Mouse (Mus musculus): Measurements from ENCODE around the gene Abcf1. TPM values are rescaled to one million over a fixed set of nuclear protein-coding genes. Genes with fewer than 3 reads are reported as not detected.
"Not testable (repeated sequence)": the region's sequence is repeated elsewhere in the genome, so short reads cannot be mapped to it uniquely, and the experiment has no call there.

Gene Abcf1
- 10 to 100 TPM; 65.2 TPM for total RNA-seq (2021)
- long read RNA-seq, experiment 1, transcript Abcf1-205 (4 exons, 855 nt), result minor isoform, 23 of 166 reads
- long read RNA-seq, experiment 1, transcript Abcf1-201 (23 exons, 3,161 nt), result major isoform, 118 of 166 reads
- long read RNA-seq, experiment 1, partial matches to known transcripts, result 15 of 166 reads
- long read RNA-seq, experiment 1, other reads (novel, unspliced or antisense), result 10 of 166 reads
- long read RNA-seq, experiment 2, transcript Abcf1-205 (4 exons, 855 nt), result minor isoform, 11 of 146 reads
- long read RNA-seq, experiment 2, transcript Abcf1-201 (23 exons, 3,161 nt), result major isoform, 107 of 146 reads
- long read RNA-seq, experiment 2, partial matches to known transcripts, result 15 of 146 reads
- long read RNA-seq, experiment 2, other reads (novel, unspliced or antisense), result 13 of 146 reads

DNA sequence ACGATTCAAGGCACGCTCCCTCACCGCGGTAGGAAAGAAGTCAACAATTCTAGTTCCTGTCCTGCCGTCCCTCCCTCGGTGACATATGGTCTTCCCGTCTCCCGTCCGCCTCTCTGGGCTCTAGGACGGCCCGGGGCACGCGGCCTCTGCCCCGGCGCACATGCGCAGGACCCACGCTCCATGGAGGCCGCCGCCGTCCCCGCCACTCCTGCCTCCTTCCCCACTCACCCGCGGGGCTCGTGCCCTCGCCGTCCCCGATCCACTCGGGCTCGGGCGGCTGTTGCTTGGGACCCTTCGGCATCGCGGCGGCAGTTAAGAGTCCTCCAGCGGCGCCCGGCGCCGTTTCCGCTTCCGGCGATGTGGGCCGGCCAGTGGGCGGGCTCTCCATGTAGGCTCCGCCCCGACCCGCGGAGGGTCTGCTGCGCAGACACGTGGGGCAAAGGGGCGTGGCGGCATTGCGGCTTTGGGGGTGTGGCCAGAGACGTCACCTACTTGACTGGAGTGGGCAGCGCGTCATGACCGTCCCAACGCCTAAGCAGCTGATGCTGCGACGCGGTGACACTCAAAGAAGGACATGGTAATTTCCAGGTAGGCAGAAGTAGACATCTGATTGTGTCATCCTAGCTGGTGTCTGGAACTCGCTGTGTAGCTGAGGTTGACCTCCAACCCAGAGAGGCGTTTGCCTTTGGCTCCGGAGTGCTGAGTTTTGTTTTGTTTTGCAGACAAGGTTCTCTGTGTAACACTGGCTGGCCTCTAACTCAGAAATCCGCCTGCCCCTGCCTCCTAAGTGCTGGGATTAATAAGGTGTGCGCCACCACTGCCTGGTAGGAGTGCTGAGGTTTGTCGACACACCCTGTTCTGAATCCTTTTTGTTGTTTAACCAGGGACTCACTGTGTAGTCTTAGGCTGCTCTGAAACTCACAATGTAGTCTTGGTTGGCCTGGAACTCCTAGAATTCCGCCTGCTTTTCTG lies at the start of gene Abcf1:
Gene Abcf1, minus strand, starts transcription at position 344 of the 972 bp plus-strand sequence.
- intact Hi-C loops (cut with DNase I), result loop anchor here (10.0 kb wide), 1 partner anchor 135 kb away; the partner anchor contains the start of gene Tubb5
- DNase-seq, result peak; percentile 99 to 100

DNA sequence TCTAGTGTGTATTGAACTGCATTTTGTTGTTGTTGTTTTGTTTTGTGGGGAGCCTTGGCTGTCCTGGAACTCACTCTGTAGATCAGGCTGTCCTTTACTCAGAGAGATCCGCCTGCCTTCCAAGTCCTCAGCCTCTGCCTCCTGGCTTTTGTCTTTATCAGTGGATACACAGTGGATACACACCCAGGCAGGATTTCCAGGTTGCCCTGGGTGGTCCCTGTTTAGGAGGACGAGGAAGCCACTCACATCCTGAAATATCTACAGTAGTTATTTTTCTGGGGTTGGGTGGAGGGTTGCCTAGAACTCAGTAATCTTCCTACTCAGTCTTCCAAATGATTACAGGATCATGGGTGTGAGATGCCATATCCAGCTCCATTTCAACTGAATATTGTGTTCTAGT lies 49.4 kb upstream of the Abcf1 start:
- intact Hi-C loops (cut with DNase I), result no loop called here
- peak in 1 of 2 experiments; percentile 23 for DNase-seq

GRCm38 (mm10) chr17:36017046-36017445 lies 47.5 kb upstream of the Abcf1 start:
- intact Hi-C loops (cut with DNase I), result no loop called here
- DNase-seq, result no peak

DNA sequence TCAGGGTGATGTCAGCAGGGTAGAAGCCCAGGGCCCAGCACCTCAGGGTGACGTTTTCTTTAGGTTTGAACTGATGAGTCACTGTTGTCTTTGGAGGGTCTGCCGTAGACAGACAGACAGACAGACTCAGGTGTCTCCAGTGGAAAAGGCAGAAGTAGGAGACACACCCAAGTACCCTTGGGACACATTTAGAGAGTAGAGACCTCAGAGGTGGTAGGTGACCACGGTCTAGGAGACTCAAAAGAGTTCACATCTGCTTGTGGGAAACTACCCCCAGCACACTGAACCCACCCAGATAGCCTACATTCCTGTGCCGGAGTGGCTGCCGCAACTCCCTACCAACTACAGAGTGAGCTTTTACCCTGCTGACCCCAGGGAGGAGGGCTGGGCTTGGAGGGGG lies 45.4 kb upstream of the Abcf1 start:
- intact Hi-C loops (cut with DNase I), result no loop called here

GRCm38 (mm10) chr17:36004409-36004808 lies 34.8 kb upstream of the Abcf1 start:
- intact Hi-C loops (cut with DNase I); DNase-seq: not testable (repeated sequence)

More for the DNA sequence above, 45.4 kb upstream of the Abcf1 start:
- DNase-seq, result no peak

DNA sequence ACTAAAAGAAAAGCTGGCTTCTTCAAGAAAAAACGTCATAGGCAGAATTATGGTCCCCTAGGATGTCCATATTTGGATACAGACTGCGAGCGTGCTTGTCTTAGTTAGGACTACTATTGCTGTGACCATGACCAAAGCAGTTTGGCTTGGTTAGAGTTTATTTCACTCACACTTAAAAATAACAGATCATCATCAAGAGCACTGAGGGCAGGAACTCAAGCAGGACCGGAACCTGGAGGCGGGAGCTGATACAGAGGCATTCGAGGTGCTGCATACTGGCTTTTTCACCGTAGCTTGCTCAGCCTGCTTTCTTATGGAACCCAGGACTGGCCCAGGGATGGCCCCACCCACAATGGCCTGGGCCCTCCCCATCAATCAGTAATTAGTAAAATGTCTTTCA lies 33.8 kb upstream of the Abcf1 start:
- intact Hi-C loops (cut with DNase I), result no loop called here
- DNase-seq, result no peak

- intact Hi-C loops (cut with DNase I), result no loop called here
- no peak for DNase-seq
These were observed 32.4 kb upstream of the Abcf1 start for GRCm38 (mm10) chr17:36001966-36002365.

DNA sequence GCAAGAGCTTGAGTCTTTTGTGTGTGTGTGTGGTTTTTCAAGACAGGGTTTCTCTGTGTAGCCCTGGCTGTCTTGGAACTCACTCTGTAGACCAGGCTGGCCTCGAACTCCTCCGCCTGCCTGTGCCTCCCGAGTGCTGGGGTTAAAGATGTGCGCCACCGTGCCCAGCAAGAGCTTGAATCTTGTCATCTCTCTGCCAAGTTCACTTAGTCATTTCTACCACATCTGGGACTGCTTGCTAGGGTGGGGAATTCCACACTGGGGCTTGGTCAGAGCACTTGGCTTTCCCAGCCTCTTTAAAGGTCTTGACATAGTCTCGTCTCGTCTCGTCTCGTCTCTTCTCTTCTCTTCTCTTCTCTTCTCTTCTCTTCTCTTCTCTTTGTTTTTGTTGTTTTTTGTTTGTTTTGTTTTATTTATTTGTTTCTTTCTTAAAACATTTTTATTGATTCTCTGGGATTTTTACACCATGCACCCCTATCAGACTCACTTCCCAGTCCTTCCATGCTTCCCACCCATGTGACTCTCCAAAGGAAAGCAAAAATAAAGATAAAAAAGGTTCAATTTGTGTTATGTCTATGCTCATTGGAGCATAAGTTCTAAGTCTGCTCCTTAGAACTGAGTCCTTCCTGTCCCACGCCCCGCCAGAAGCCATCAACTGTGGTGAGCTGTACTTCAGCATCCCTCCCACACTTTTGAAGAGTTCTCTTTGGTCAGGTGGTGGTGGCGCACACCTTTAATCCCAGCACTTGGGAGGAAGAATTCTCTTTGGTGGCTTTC lies 31.7 kb upstream of the Abcf1 start:
- no peak for DNase-seq
- intact Hi-C loops (cut with DNase I), result no loop called here

- intact Hi-C loops (cut with DNase I), result no loop called here
- DNase-seq, result no peak
These were observed 30.8 kb upstream of the Abcf1 start for GRCm38 (mm10) chr17:36000349-36000748.

DNA sequence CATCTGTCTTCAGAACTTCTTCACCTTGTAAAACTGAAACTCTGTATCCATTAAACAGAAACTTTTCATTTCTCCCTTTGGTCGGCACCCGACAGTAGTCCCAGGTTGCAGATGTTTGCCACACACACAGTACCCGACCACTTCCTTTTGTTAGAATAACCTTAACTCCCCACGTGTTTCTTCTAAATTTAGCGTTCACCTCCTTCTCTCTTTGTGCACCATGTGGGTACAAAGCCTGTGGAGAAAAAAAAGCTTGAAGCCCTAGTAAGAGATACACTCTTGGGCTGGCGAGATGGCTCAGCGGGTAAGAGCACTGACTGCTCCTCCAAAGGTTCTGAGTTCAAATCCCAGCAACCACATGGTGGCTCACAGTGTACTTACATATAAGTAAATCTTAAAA lies 29.8 kb upstream of the Abcf1 start:
- intact Hi-C loops (cut with DNase I), result loop anchor here (5.0 kb wide), 1 partner anchor 193 kb away; the partner anchor contains the start of gene H2-T3

DNA sequence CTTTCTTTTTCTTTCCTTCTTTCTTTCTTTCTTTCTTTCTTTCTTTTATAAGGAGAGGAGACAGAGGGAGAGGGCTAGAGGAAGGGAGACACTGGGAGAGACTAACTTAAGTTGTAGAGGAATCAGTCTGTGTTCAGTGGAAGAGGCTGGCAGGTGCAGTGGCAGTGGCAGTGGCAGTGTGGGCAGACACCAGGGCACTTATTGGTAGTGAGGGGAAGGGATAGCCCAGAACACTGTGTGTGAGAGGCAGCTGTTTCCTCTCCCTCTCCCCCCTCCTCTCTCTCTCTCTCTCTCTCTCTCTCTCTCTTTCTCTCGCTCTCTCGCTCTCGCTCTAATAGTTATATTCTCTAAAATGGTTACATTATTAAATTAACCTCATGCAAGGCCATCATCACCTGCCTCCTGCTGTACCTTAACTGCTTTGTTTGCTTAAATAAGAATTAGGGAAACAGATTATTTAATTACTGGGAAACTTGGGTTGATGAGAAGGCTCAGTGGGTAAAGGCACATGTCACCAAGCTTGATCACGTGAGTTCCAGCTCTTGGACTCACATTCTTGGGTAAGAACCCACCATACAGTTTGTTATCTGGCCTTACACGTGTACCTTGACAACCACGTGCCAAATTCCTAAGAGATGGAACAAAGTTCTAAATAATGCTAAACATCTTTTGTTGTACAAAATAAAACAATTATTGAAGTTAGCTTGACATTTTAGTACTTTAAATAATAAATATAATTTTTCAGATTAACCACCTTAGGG lies 29.2 kb upstream of the Abcf1 start:
- no peak for DNase-seq
- intact Hi-C loops (cut with DNase I), result loop anchor here (5.0 kb wide), 1 partner anchor 194 kb away; the partner anchor contains the start of gene H2-T3

More for the DNA sequence above, 29.8 kb upstream of the Abcf1 start:
- no peak for DNase-seq

GRCm38 (mm10) chr17:35997713-35998510 lies 28.4 kb upstream of the Abcf1 start:
- no peak for DNase-seq
- intact Hi-C loops (cut with DNase I), result loop anchor here (1.0 to 5.0 kb wide), 3 partner anchors 37 to 194 kb away; partner anchors contain the start of gene H2-T3

- peak; percentile 94 to 98 for DNase-seq
- intact Hi-C loops (cut with DNase I), result loop anchor here (1.0 to 5.0 kb wide), 3 partner anchors 38 to 195 kb away; partner anchors contain the start of gene H2-T3
These were observed 27.4 kb upstream of the Abcf1 start for GRCm38 (mm10) chr17:35996949-35997348.

DNA sequence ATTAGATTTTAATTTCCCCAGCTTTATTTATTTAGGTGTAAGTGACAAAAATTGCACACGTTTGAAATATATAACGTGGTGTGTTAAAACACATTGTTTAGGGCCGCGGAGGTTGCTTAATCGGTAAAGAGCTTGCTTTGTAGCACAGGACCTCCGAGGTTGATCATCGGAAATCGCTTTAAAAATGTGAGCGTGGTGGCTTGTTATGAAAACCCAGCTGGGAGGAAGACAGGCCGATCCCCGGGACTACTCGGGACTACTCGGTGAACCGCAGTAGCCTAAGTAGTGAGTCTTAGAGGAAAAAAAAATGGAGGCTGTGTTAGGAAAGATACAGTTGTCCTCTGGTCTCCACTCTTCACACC lies 25.3 kb upstream of the Abcf1 start:
- intact Hi-C loops (cut with DNase I), result loop anchor here (5.0 kb wide), 3 partner anchors 168 to 253 kb away; partner anchors contain the start of gene H2-T3
- no peak for DNase-seq

DNA sequence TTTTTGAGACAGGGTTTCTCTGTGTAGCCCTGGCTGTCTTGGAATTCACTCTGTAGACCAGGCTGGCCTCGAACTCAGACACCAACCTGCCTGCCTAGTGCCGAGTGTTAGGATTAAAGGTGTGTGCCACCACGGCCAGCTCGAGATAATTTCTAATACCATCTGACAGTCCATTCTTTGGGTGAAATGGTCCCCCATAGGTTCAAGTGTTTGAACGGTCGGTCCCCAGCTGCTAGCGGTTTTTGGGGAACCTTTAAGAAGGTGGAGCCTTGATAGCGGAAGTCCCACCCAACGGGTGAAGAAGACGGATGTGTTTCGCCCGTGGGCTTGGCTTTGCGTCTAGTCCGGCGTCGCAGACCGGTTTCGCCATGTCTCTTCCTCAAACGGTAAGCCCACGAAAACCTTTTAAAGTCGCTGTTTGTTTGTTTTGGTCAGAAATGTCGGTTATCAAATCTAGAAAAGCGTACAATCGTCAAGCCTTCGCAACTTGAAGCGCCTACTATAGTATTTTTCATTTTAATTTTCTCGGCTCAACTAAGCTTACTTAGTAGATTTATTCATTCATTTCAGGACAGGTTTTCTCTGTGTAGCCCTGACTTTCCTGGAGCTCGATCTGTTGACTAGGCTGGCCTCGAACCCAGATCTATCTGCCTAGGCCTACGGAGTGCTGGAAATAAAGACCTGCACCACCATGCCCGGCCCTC lies 24.8 kb upstream of the Abcf1 start:
- DNase-seq, result peak; percentile 77 to 81
- intact Hi-C loops (cut with DNase I), result loop anchor here (5.0 kb wide), 2 partner anchors 167 to 252 kb away; no protein-coding TSS in a partner anchor

- intact Hi-C loops (cut with DNase I), result loop anchor here (1.0 to 5.0 kb wide), 3 partner anchors 55 to 251 kb away; no protein-coding TSS in a partner anchor
- peak; percentile 85 to 90 for DNase-seq
These were observed 24.1 kb upstream of the Abcf1 start for GRCm38 (mm10) chr17:35993675-35994074.

GRCm38 (mm10) chr17:35991781-35992180 lies 22.2 kb upstream of the Abcf1 start:
- peak; percentile 27 to 31 for DNase-seq
- intact Hi-C loops (cut with DNase I), result loop anchor here (5.0 kb wide), 2 partner anchors 164 to 249 kb away; no protein-coding TSS in a partner anchor
